In genomic region chr2:30925181-30925580, GRCm38 (mm10) we compare ENCODE assay signal across 30 mouse cellular contexts. TPM values are rescaled to one million over a fixed set of nuclear protein-coding genes. Genes with fewer than 3 reads are reported as not detected.
DNase-seq lines count a peak whose midpoint lies in the region; ATAC-seq lines count a peak whose summit lies in the region.
"Had no signal": no experiment of that assay in that cellular context is flagged by ENCODE, and none has a peak within 500 bp of the region (broad histone marks: within the 10 kb centered on the region; RNA-seq: fewer than 3 reads in every experiment).

No protein-coding gene starts in this region.

- H3K27ac ChIP-seq in lung, embryonic 15.5 days: peak overlapping the region; percentile 94; the same call in 1 of the 2 replicates
- H3K27ac ChIP-seq: gastrocnemius, adult 2 months; heart, adult 2 months; heart, embryonic 13.5 days; hindbrain, embryonic 10.5 days; hindbrain, embryonic 15.5 days; layer of hippocampus, adult 2 months; liver, embryonic 14.5 days; stomach, embryonic 15.5 days had no signal

- no peaks in the 10 kb centered on the region for H3K27me3 ChIP-seq in lung, embryonic 15.5 days
- H3K27me3 ChIP-seq: heart, embryonic 13.5 days; hindbrain, embryonic 15.5 days; stomach, embryonic 15.5 days had no signal

- H3K4me3 ChIP-seq in lung, embryonic 15.5 days: no peak overlapping the region
- H3K4me3 ChIP-seq: erythroblast, embryonic 14.5 days; gastrocnemius, adult 2 months; heart, adult 2 months; heart, embryonic 13.5 days; hindbrain, embryonic 10.5 days; hindbrain, embryonic 15.5 days; layer of hippocampus, adult 2 months; megakaryocyte, embryonic 14.5 days; stomach, embryonic 15.5 days had no signal

- H3K4me1 ChIP-seq in lung, embryonic 15.5 days: peaks cover 46% of the 10 kb centered on the region

- H3K36me3 ChIP-seq in lung, embryonic 15.5 days: no peaks in the 10 kb centered on the region
- H3K36me3 ChIP-seq: heart, embryonic 13.5 days; hindbrain, embryonic 10.5 days; hindbrain, embryonic 15.5 days; stomach, embryonic 15.5 days had no signal

- ATAC-seq in lung, embryonic 15.5 days (ENCODE audit: borderline replicate concordance, extremely low read depth, low FRiP score, low TSS enrichment): no peak
- ATAC-seq: forebrain, embryonic 16.5 days had no signal

- DNase-seq in adrenal gland, adult (ENCODE audit: inconsistent age in 2 of 2, low spot score in 1 of 2): peak; percentile 72 to 73
- DNase-seq in adrenal gland, adult 18-20 months (ENCODE audit: low spot score in 2 of 2): no peak
- DNase-seq in lung, adult 18-20 months: no peak
- peak; percentile 72 for DNase-seq in 416B (ENCODE audit: low read depth)
- peak; percentile 43 for DNase-seq in adrenal gland, postnatal 25 days
- no peak for DNase-seq in gastrocnemius, adult 8-10 months (ENCODE audit: low spot score in 2 of 2)
- no peak for DNase-seq in left cerebral cortex, adult 11 months (ENCODE audit: low spot score)
- DNase-seq: cerebellum, adult 18-20 months; cerebellum, postnatal 14 days; gastrocnemius, adult 2 months; heart, adult 2 months; heart, postnatal 10 days; kidney, adult 2 months; kidney, postnatal 36 days; left cerebral cortex, postnatal 4 days; liver; lung, postnatal 14 days; midbrain, embryonic 14.5 days; right cerebral cortex, postnatal 25 days; thymus, postnatal 25 days had no signal

- H3K4me2 ChIP-seq in lung, embryonic 15.5 days: no peak overlapping the region
- H3K4me2 ChIP-seq: heart, embryonic 13.5 days; hindbrain, embryonic 15.5 days; stomach, embryonic 15.5 days had no signal

- H3K9me3 ChIP-seq in lung, embryonic 15.5 days: no peaks in the 10 kb centered on the region
- H3K9me3 ChIP-seq: heart, embryonic 13.5 days; hindbrain, embryonic 10.5 days; hindbrain, embryonic 15.5 days; megakaryocyte, embryonic 14.5 days; stomach, embryonic 15.5 days had no signal

- no peak overlapping the region for H3K9ac ChIP-seq in lung, embryonic 15.5 days
- H3K9ac ChIP-seq: heart, embryonic 13.5 days; hindbrain, embryonic 15.5 days; liver, embryonic 14.5 days; stomach, embryonic 15.5 days had no signal

- 73% methylated on average over 4 of the region's 4 CpGs for WGBS in lung, embryonic 15.5 days

RNA-seq across cellular contexts. Expression of gene Ptges, which starts 4.5 kb away (rescaled TPM):
- 10 to 100 TPM; 23.9 to 63.5 TPM for total RNA-seq in adrenal gland, adult 18-20 months (2021)
- 19.3 and 24.1 TPM in 2 replicates for polyA plus RNA-seq in lung, embryonic 15.5 days (2015; fragmentation: Nextera tagmentation; extraction: Ambion mirVana)
- total RNA-seq in adrenal gland, postnatal 25 days (2021): 15.8 and 16.7 TPM in 2 replicates
- 1 to 10 TPM; 2.2 to 2.7 (median 2.4) TPM for total RNA-seq in gastrocnemius, adult 8-10 months (2022)
- polyA plus RNA-seq: erythroblast, embryonic 14.5 days had no signal

RNA-seq across cellular contexts. Expression of gene Tor1b, which starts 27.6 kb away (rescaled TPM):
- total RNA-seq in adrenal gland, adult 18-20 months (2021): 10 to 100 TPM; 44.9 to 56.5 TPM
- polyA plus RNA-seq in lung, embryonic 15.5 days (2015; fragmentation: Nextera tagmentation; extraction: Ambion mirVana): 38.6 and 38.7 TPM in 2 replicates
- total RNA-seq in adrenal gland, postnatal 25 days (2021): 53.5 and 59.8 TPM in 2 replicates
- 10 to 100 TPM; 21.9 to 27.4 (median 25.8) TPM for total RNA-seq in gastrocnemius, adult 8-10 months (2022)

RNA-seq across cellular contexts. Expression of gene Tor1a, which starts 42.6 kb away (rescaled TPM):
- 10 to 100 TPM; 31.4 to 32.0 TPM for total RNA-seq in adrenal gland, adult 18-20 months (2021)
- 79.3 and 79.4 TPM in 2 replicates for polyA plus RNA-seq in lung, embryonic 15.5 days (2015; fragmentation: Nextera tagmentation; extraction: Ambion mirVana)
- total RNA-seq in adrenal gland, postnatal 25 days (2021): 42.7 and 53.0 TPM in 2 replicates
- total RNA-seq in gastrocnemius, adult 8-10 months (2022): 1 to 10 TPM; 4.3 to 5.6 (median 4.6) TPM

RNA-seq across cellular contexts. Expression of gene BC005624, which starts 56.8 kb away (rescaled TPM):
- total RNA-seq in adrenal gland, adult 18-20 months (2021): 10 to 100 TPM; 41.5 to 49.6 TPM
- polyA plus RNA-seq in lung, embryonic 15.5 days (2015; fragmentation: Nextera tagmentation; extraction: Ambion mirVana): 55.6 and 56.9 TPM in 2 replicates
- total RNA-seq in adrenal gland, postnatal 25 days (2021): 46.9 TPM in 2 replicates
- total RNA-seq in gastrocnemius, adult 8-10 months (2022): 10 to 100 TPM; 26.3 to 31.6 (median 28.2) TPM

RNA-seq across cellular contexts. Expression of gene Usp20, which starts 56.9 kb away (rescaled TPM):
- total RNA-seq in adrenal gland, adult 18-20 months (2021): 10 to 100 TPM; 23.7 to 29.7 TPM
- polyA plus RNA-seq in lung, embryonic 15.5 days (2015; fragmentation: Nextera tagmentation; extraction: Ambion mirVana): 14.8 and 16.6 TPM in 2 replicates
- 22.9 and 31.3 TPM in 2 replicates for total RNA-seq in adrenal gland, postnatal 25 days (2021)
- 10 to 100 TPM in 3 of 4 experiments, 1 to 10 TPM in 1; 9.3 to 16.2 (median 12.0) TPM for total RNA-seq in gastrocnemius, adult 8-10 months (2022)

Comparison
In these comparisons a context has a peak if more than half of its experiments do, and no peak if none do; other contexts are left out.
1. DNase-seq: peak in adrenal gland, adult (2 of 2), 416B (single experiment) and adrenal gland, postnatal 25 days (single experiment); none in adrenal gland, adult 18-20 months (0 of 2), lung, adult 18-20 months (0 of 2), gastrocnemius, adult 8-10 months (0 of 2) and left cerebral cortex, adult 11 months (single experiment).